Mouse (Mus musculus): ENCODE results near the gene Oosp3.

The Oosp3 gene

GRCm38 (mm10) chr19:11696755-11697154 lies at the start of gene Oosp3:
Oosp3 (plus strand) TSS chr19:11697055.
- DNase-seq, result no peak

DNA sequence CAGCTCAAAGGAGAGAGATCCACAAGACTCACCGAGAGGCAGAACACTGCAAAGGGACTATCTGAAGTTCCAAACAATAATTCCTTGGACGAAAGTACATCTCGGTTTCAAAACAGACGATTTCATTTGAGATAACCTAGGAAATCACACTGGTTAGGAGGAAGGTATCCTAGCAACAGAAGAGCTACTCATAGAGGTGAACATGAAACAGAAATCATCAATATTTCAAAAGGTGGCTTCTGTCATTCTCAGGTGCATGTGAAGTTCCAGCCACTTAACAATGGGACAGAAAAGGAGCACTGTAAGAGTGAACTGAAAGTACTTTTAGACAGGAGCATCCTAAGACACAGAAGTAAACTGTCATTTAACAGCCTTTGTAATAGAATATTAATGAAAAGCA lies 47.3 kb upstream of the Oosp3 start:
- no peak for DNase-seq

DNA sequence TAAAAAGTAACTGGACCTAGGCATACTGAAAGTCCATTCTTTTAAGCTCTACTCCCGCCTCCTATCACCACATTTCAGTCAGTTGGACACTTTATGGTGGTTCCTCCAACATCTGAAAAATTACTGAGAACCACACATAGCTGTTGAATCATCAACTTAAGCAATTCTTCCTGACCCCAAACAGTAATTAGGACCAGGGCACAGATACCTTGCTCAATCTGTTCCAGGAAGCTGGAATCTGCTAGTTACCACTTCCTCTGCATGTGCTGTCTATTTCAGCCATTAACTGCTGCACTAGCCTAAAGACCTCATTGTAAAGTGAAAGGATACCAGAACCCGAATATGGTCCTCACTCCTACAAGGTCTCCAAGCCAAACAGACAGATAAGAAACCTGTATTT lies 37.7 kb upstream of the Oosp3 start:
- DNase-seq, result no peak

- DNase-seq, result no peak
Observed at GRCm38 (mm10) chr19:11660459-11660858, 36.4 kb upstream of the Oosp3 start, which contains the start of gene Oosp2. Oosp2 (minus strand) TSS chr19:11660559.

DNA sequence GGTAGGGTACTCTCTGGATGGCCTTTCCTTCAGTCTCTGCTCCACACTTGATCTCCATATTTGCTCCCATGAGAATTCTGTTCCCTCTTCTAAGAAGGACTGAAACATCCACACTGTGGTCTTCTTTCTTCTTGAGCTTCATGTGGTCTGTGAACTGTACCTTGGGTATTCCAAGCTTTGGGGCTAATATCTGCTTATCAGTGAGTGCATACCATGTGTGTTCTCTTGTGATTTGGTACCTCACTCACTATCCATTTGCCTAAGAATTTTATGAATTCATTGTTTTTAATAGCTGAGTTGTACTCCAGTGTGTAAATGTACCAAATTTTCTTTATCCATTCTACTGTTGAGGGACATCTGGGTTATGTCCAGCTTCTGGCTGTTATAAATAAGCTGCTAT lies 35.3 kb upstream of the Oosp3 start:
- no peak for DNase-seq

- DNase-seq, result no peak
Observed at GRCm38 (mm10) chr19:11690839-11691238, 6.0 kb upstream of the Oosp3 start, which contains the start of gene Oosp1. Oosp1 (minus strand) TSS chr19:11691150.

DNA sequence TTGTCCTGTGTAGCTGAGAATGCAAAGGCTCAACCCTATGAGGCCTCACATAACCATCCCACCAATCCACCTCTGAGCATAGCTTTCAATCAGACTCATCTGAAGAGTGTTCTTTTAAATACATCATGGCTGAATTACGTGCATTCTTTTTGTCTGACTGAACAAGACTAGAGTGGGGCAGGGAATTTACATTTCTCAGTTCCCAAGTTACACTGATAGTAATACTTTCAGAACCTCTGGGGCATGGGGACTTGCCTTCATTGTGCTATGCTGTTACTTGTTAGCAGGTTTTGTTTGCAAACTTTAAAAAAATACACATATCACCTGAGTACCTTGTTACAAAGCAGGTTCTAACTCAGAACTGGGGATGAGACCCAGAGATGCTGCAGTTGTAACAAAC lies 5.4 kb upstream of the Oosp3 start:
- DNase-seq, result no peak

GRCm38 (mm10) chr19:11698342-11698741 lies 1.5 kb downstream of the Oosp3 start:
- DNase-seq, result no peak

DNA sequence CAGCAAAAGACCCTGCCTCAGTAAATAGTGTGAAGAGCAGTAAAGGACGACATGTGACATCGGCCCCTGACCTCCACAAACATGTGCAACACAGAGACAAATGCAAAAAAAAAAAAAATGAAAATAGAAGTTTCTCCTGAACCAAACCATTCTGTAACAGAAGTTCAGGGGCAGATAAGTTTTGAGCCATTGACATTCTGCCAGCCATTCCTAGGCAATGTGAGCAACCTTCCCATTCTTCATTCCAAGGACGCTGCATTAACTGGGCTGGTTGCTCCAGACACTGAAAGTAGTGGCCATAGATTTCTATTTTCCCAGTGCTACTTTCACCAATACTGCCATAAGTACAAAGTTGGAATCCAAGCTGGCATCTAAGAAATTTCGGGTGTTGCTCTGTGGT lies 15.6 kb downstream of the Oosp3 start:
- no peak for DNase-seq

- DNase-seq, result no peak
Observed at GRCm38 (mm10) chr19:11720071-11720470, 23.2 kb downstream of the Oosp3 start.

DNA sequence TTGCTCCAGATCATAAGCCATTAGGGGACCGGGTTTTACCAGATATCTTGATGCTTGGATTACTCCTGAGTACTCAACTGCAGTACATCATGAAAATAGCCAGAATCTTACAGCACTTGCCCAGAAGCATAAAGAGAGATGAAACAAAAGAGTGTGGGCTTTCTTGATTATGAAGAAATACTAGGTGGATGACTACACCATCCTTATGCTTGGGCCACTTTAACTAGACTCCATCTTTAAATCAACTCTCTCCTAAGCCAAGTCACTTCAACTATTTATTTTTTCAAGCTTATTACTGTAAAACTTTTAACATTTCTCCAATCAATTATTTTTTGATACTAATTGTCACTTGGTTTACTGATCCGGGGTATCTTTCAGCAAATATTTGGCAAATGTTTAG lies 27.0 kb downstream of the Oosp3 start:
- no peak for DNase-seq

DNA sequence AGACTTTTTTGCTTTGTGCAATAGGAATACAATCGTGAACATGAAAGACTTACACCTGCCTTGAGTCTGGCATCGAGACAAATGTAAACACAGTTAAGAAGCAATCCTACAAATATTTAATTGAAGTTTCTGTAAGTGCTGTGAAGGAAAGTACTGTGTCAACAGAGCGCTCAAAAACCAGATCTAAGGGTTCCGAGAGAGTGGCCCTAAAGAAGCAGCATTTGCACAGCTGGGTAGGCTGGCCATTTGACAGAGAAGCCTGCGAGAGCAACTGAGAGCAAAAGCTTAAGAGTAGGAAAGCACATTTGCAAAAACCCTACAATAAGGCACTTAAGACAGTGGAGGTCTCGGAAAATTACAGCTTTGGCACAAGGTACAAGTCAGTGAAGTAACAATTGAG lies 27.4 kb downstream of the Oosp3 start:
- no peak for DNase-seq

DNA sequence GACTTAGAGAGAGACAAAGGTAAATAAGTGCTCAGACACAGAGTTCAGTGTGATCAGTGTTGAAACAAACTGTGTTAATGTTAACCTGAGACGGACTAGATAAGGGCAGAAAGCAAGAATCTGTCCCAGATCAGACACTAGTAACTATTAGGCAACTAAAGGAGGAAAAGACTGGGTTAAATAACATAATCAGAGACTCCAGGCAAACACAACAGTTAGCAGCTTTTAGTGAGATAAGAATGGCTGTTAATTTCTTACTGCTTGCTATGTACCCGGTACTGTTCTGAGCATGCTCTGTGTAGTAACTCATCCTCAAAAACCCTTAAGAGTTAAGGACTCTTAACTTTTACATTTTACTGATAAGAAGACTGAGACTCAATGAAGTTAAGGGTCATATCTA lies 29.1 kb downstream of the Oosp3 start:
- no peak for DNase-seq

DNA sequence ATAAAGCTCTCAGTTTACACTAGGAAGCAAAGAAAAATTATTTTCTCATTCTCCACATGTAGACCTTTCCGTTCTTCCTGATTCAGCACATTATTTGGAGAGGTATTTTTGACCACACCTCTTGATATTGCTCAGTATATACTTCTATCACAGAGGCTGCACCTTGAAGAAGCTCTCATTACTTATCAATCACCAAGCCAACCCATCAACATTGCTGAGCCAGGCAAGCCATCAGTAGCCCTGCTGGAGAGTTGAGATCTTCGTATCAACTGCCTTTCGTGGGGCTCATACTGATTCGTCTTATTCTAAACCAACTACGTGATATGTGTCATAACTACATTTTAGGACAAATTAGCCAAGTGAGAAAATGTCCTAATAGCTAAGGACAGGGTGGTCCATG lies 30.4 kb downstream of the Oosp3 start:
- DNase-seq, result no peak

DNA sequence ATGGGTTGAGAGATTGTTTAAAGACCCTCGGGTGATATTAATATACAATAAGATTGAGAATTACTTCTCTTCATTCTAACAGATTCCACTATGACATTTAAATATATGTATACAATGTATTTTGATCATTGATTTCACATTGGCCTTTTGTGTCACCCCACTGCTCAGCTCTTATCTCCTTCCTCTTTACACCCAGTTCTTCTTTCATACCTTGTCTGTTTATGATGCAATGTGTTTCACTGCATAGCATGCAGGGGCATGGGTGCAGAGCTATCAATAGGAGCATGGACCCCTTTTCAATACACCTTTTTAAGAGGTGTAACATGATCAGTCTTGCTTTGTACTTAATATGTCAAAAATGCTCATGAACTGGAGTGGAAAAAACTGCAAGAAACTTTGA lies 33.4 kb downstream of the Oosp3 start:
- DNase-seq, result no peak

GRCm38 (mm10) chr19:11736455-11736854 lies 39.6 kb downstream of the Oosp3 start:
- no peak for DNase-seq

- no peak for DNase-seq
Observed at GRCm38 (mm10) chr19:11745680-11746079, 48.8 kb downstream of the Oosp3 start.

GRCm38 (mm10) chr19:11747298-11747697 lies 50.4 kb downstream of the Oosp3 start, which contains the start of gene Gif:
Gif (plus strand) TSS chr19:11747554.
- no peak for DNase-seq

Data from cerebellum, adult 18-20 months (tissue).